Mouse (Mus musculus) E14TG2a.4 (cell line): ENCODE results near the gene Ceacam19.

Source experiments
- CTCF ChIP-seq: conservative IDR thresholded peaks from 2 replicates; pipeline ENCODE4 v1.5.1; 2014; ENCODE audit warnings: low read length
- NANOG ChIP-seq: IDR thresholded peaks from 2 replicates; pipeline ENCODE4 v1.6.1; 2014; ENCODE audit warnings: borderline replicate concordance, low read length, mixed read lengths

DNA sequence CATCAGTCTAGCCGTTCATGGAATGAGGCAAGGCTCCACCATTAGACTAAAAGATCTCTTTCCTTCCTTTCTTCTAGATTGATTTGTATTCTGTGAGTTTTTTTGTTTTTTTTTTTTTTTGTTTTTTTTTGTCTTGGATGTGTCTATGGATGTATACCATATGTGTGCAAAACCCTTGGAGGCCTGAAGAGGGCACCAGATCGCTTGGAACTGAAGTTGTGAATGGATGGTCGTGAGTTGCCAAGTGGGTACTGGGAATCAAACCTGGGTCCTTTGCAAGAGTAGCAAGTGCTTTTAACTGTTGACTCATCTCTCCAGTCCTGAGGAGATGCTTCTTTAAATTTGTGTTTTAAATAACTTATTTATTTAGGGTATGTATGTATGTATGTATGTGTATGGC is 53.7 kb downstream of the Ceacam19 start:
- TF ChIP-seq CTCF (peak; percentile 41), NANOG (no peak)
